Mouse (Mus musculus): ENCODE results near the gene Msantd2. TPM values are rescaled to one million over a fixed set of nuclear protein-coding genes. Genes with fewer than 3 reads are reported as not detected.

Msantd2 gene
- polyA plus RNA-seq (2012; rRNA removed), result 42.8 and 42.9 TPM in 2 replicates

- H3K4me3 ChIP-seq (ENCODE audit: control insufficient read depth, insufficient read depth, low read length), result peak within 1 kb of the TSS; percentile 98
- H3K4me1 ChIP-seq (replicated peaks; ENCODE audit: control insufficient read depth, insufficient read depth, low read length), result peaks cover 9% of the 10 kb centered on the region
- under 1% methylated on average over 44 of the region's 44 CpGs for WGBS
- H3K27ac ChIP-seq (ENCODE audit: control insufficient read depth, insufficient read depth, low read length), result peak within 1 kb of the TSS; percentile 86
- DNase-seq, result peak; percentile 88
- peak; percentile 74; the same call in 1 of the 2 replicates for TF ChIP-seq POLR2A (IDR thresholded peaks at IDR 0.05; ENCODE audit: control insufficient read depth, extremely low read depth, insufficient read depth, low read length, poor library complexity)
- TF ChIP-seq CTCF (IDR thresholded peaks at IDR 0.05; ENCODE audit: borderline replicate concordance, control insufficient read depth, extremely low read depth, insufficient read depth, low read length, poor library complexity), result 0 out of 2 replicates have a peak, but pooled peaks have one; percentile 22
- H3K27me3 ChIP-seq (ENCODE audit: control insufficient read depth, insufficient read depth, low read length), result no peaks in the 10 kb centered on the region
- no peaks in the 10 kb centered on the region for H3K36me3 ChIP-seq (ENCODE audit: control insufficient read depth, insufficient read depth, low read length)
Observed at GRCm38 (mm10) chr9:37488611-37489396, at the start of gene Msantd2. Msantd2 (plus strand) TSS chr9:37489319.

GRCm38 (mm10) chr9:37452401-37452800, 36.7 kb upstream of the Msantd2 start:
- DNase-seq, result no peak
- Histone ChIP-seq H3K36me3 (ENCODE audit: control insufficient read depth, insufficient read depth, low read length) (no peaks in the 10 kb centered on the region), H3K27ac (ENCODE audit: control insufficient read depth, insufficient read depth, low read length) (no peak overlapping the region), H3K27me3 (ENCODE audit: control insufficient read depth, insufficient read depth, low read length) (peaks cover 20% of the 10 kb centered on the region), H3K4me1 (replicated peaks; ENCODE audit: control insufficient read depth, insufficient read depth, low read length) (no peaks in the 10 kb centered on the region), H3K4me3 (ENCODE audit: control insufficient read depth, insufficient read depth, low read length) (no peak overlapping the region)
- WGBS, result 8% methylated on average over 5 of the region's 5 CpGs
- TF ChIP-seq CTCF (IDR thresholded peaks at IDR 0.05; ENCODE audit: borderline replicate concordance, control insufficient read depth, extremely low read depth, insufficient read depth, low read length, poor library complexity), result no peak
- TF ChIP-seq POLR2A (IDR thresholded peaks at IDR 0.05; ENCODE audit: control insufficient read depth, extremely low read depth, insufficient read depth, low read length, poor library complexity), result no peak

DNA sequence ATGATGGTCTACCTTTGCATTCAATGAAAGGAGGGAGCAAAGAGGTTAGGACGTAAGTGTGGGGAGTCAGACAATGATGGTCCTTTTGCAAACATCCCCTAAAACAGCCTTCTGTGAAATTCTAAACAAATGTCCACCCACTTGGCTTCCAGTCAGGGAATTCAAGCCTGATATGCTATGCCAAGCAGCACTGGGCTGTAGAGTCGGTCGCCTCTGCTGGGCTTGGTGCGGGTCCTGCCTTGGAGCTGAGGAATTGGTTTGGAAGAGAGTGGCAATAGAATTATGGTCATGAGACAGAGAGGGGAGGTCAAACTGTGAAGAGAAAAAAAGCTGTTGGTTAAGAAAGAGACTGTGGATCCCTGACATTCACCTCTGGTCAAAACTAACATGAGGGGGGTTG, 35.8 kb upstream of the Msantd2 start:
- peaks cover 20% of the 10 kb centered on the region for H3K27me3 ChIP-seq (ENCODE audit: control insufficient read depth, insufficient read depth, low read length)

GRCm38 (mm10) chr9:37454011-37454492, 35.1 kb upstream of the Msantd2 start:
- no peak for TF ChIP-seq CTCF (IDR thresholded peaks at IDR 0.05; ENCODE audit: borderline replicate concordance, control insufficient read depth, extremely low read depth, insufficient read depth, low read length, poor library complexity)
- no peak for TF ChIP-seq POLR2A (IDR thresholded peaks at IDR 0.05; ENCODE audit: control insufficient read depth, extremely low read depth, insufficient read depth, low read length, poor library complexity)
- Histone ChIP-seq H3K27ac (ENCODE audit: control insufficient read depth, insufficient read depth, low read length) (no peak overlapping the region), H3K36me3 (ENCODE audit: control insufficient read depth, insufficient read depth, low read length) (no peaks in the 10 kb centered on the region), H3K27me3 (ENCODE audit: control insufficient read depth, insufficient read depth, low read length) (peaks cover 20% of the 10 kb centered on the region), H3K4me3 (ENCODE audit: control insufficient read depth, insufficient read depth, low read length) (no peak overlapping the region), H3K4me1 (replicated peaks; ENCODE audit: control insufficient read depth, insufficient read depth, low read length) (no peaks in the 10 kb centered on the region)
- DNase-seq, result no peak
- 60% methylated on average over 6 of the region's 6 CpGs for WGBS

More for the DNA sequence above, 35.8 kb upstream of the Msantd2 start:
- 75% methylated on average over 4 of the region's 4 CpGs for WGBS
- TF ChIP-seq POLR2A (IDR thresholded peaks at IDR 0.05; ENCODE audit: control insufficient read depth, extremely low read depth, insufficient read depth, low read length, poor library complexity), result no peak
- TF ChIP-seq CTCF (IDR thresholded peaks at IDR 0.05; ENCODE audit: borderline replicate concordance, control insufficient read depth, extremely low read depth, insufficient read depth, low read length, poor library complexity), result no peak
- Histone ChIP-seq H3K27ac (ENCODE audit: control insufficient read depth, insufficient read depth, low read length) (no peak overlapping the region), H3K36me3 (ENCODE audit: control insufficient read depth, insufficient read depth, low read length) (no peaks in the 10 kb centered on the region), H3K4me3 (ENCODE audit: control insufficient read depth, insufficient read depth, low read length) (no peak overlapping the region), H3K4me1 (replicated peaks; ENCODE audit: control insufficient read depth, insufficient read depth, low read length) (no peaks in the 10 kb centered on the region)
- DNase-seq, result no peak

DNA sequence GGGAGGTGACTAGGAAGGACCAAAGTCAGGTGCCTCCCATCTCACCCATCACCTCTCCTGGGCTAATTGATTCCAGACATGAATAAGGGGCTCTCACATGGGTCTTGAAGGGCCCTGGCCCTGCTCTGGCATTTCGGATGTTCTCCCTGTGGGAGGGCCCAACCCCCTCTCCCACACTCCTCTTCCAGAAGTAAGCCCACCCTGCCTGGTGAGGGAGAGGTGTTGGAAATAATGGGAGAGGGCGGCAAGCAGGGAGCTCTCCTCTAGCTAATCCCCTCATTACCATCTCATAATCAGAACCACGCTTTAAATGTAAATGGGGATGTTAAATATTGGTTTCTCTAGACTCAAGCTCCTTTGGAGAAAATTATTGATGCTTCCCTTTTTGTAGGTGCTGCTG, 34.1 kb upstream of the Msantd2 start:
- no peak overlapping the region for H3K27ac ChIP-seq (ENCODE audit: control insufficient read depth, insufficient read depth, low read length)
- WGBS, result 40% methylated on average over 3 of the region's 3 CpGs
- H3K27me3 ChIP-seq (ENCODE audit: control insufficient read depth, insufficient read depth, low read length), result peaks cover 26% of the 10 kb centered on the region
- no peak for DNase-seq
- TF ChIP-seq POLR2A (IDR thresholded peaks at IDR 0.05; ENCODE audit: control insufficient read depth, extremely low read depth, insufficient read depth, low read length, poor library complexity), result no peak
- no peak for TF ChIP-seq CTCF (IDR thresholded peaks at IDR 0.05; ENCODE audit: borderline replicate concordance, control insufficient read depth, extremely low read depth, insufficient read depth, low read length, poor library complexity)
- H3K4me1 ChIP-seq (replicated peaks; ENCODE audit: control insufficient read depth, insufficient read depth, low read length), result no peaks in the 10 kb centered on the region
- H3K36me3 ChIP-seq (ENCODE audit: control insufficient read depth, insufficient read depth, low read length), result no peaks in the 10 kb centered on the region
- no peak overlapping the region for H3K4me3 ChIP-seq (ENCODE audit: control insufficient read depth, insufficient read depth, low read length)

DNA sequence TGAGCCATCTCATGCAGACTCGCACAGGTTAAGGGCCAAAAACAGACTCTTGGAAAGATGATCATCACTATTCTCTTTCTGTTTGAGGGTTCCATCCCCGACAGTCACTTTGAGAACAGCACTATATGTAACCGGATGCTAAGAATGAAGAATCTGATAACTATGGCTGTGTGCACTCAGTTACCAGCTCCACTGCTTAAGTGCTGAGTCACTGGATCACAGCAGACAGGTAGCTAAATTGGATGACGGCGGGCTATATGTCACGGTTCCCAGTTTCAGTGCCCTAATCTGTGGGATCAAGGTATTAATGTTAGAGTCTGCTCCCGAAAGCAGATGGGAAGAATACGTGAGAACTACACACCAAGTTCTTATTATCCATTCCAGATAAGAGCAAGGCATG, 33.3 kb upstream of the Msantd2 start:
- TF ChIP-seq POLR2A (IDR thresholded peaks at IDR 0.05; ENCODE audit: control insufficient read depth, extremely low read depth, insufficient read depth, low read length, poor library complexity) (no peak), CTCF (IDR thresholded peaks at IDR 0.05; ENCODE audit: borderline replicate concordance, control insufficient read depth, extremely low read depth, insufficient read depth, low read length, poor library complexity) (no peak)
- H3K4me3 ChIP-seq (ENCODE audit: control insufficient read depth, insufficient read depth, low read length), result no peak overlapping the region
- H3K4me1 ChIP-seq (replicated peaks; ENCODE audit: control insufficient read depth, insufficient read depth, low read length), result no peaks in the 10 kb centered on the region
- WGBS, result 7% methylated on average over 8 of the region's 8 CpGs
- peaks cover 26% of the 10 kb centered on the region for H3K27me3 ChIP-seq (ENCODE audit: control insufficient read depth, insufficient read depth, low read length)
- H3K36me3 ChIP-seq (ENCODE audit: control insufficient read depth, insufficient read depth, low read length), result no peaks in the 10 kb centered on the region
- no peak for DNase-seq
- no peak overlapping the region for H3K27ac ChIP-seq (ENCODE audit: control insufficient read depth, insufficient read depth, low read length)

Data from thymus, adult 2 months (tissue).